Mouse (Mus musculus) ES-Bruce4 (cell line): ENCODE measurements at regions not wholly inside any gene's neighbourhood (a gene's known extent, or its start where the extent isn't known, plus 50 kb on each side); places are given as distances from the start of the nearest gene placed in this dataset.

ENCODE experiments used
- H3K27ac ChIP-seq: 2 replicates; pipeline ENCODE4 v1.5.1; 2012; ENCODE audit warnings: low read length, inconsistent platforms; ENCODE audit not compliant: insufficient read depth
- H3K27me3 ChIP-seq: 2 replicates; pipeline ENCODE4 v1.6.1; 2012; ENCODE audit warnings: mild to moderate bottlenecking, low read length, inconsistent platforms; ENCODE audit not compliant: control insufficient read depth, poor library complexity, insufficient read depth, severe bottlenecking
- H3K36me3 ChIP-seq: 2 replicates; pipeline ENCODE4 v1.6.1; 2012; ENCODE audit warnings: inconsistent platforms, mild to moderate bottlenecking, low read length, moderate library complexity; ENCODE audit not compliant: control insufficient read depth, poor library complexity, insufficient read depth, severe bottlenecking
- H3K4me1 ChIP-seq: one replicate; pipeline ENCODE4 v1.8.1; 2011; ENCODE audit warnings: low read length; ENCODE audit not compliant: control insufficient read depth, insufficient read depth
- H3K4me3 ChIP-seq: 2 replicates; pipeline ENCODE4 v1.5.1; 2011; ENCODE audit warnings: low read depth, mild to moderate bottlenecking, low read length
- H3K9ac ChIP-seq: 2 replicates; pipeline ENCODE4 v1.6.1; 2012; ENCODE audit warnings: low read depth, mild to moderate bottlenecking, inconsistent platforms; ENCODE audit not compliant: poor library complexity, severe bottlenecking
- H3K9me3 ChIP-seq: replicated peaks from 2 replicates; pipeline ENCODE4 v1.6.1; 2012; ENCODE audit warnings: mild to moderate bottlenecking, low read length, inconsistent platforms; ENCODE audit not compliant: control insufficient read depth, poor library complexity, insufficient read depth, severe bottlenecking
- CTCF ChIP-seq: IDR thresholded peaks from one replicate; pipeline ENCODE4 v1.8.1; 2011; ENCODE audit warnings: low read depth, low read length
- EP300 ChIP-seq: IDR thresholded peaks from 2 replicates; pipeline ENCODE4 v1.6.1; 2011; ENCODE audit warnings: low read depth, low read length; ENCODE audit not compliant: insufficient read depth
- POLR2A ChIP-seq: IDR thresholded peaks from one replicate; pipeline ENCODE4 v1.8.1; 2011; ENCODE audit warnings: low read length; ENCODE audit not compliant: insufficient read depth

GRCm38 (mm10) chr16:86000846-86001245 lies 99.2 kb upstream of the Adamts5 start:
- TF ChIP-seq CTCF: no peak
- no peak for TF ChIP-seq EP300
- TF ChIP-seq POLR2A: no peak
- no peaks in the 10 kb centered on the region for H3K27me3 ChIP-seq

GRCm38 (mm10) chr16:85985841-85986240 lies 84.2 kb upstream of the Adamts5 start:
- no peaks in the 10 kb centered on the region for H3K36me3 ChIP-seq
- no peaks in the 10 kb centered on the region for H3K27me3 ChIP-seq
- H3K9me3 ChIP-seq: no peaks in the 10 kb centered on the region
- H3K4me3 ChIP-seq: no peak overlapping the region
- TF ChIP-seq CTCF (no peak), EP300 (no peak)
- no peaks in the 10 kb centered on the region for H3K4me1 ChIP-seq
- no peak overlapping the region for H3K9ac ChIP-seq
- no peak overlapping the region for H3K27ac ChIP-seq

More at GRCm38 (mm10) chr16:86000846-86001245, 99.2 kb upstream of the Adamts5 start:
- H3K4me1 ChIP-seq: no peaks in the 10 kb centered on the region
- H3K9me3 ChIP-seq: no peaks in the 10 kb centered on the region
- H3K9ac ChIP-seq: no peak overlapping the region
- no peaks in the 10 kb centered on the region for H3K36me3 ChIP-seq
- H3K4me3 ChIP-seq: no peak overlapping the region
- no peak overlapping the region for H3K27ac ChIP-seq

GRCm38 (mm10) chr16:85977102-85977501 lies 75.5 kb upstream of the Adamts5 start:
- Histone ChIP-seq H3K4me3 (no peak overlapping the region), H3K9ac (no peak overlapping the region), H3K4me1 (no peaks in the 10 kb centered on the region), H3K27me3 (no peaks in the 10 kb centered on the region), H3K27ac (no peak overlapping the region), H3K36me3 (no peaks in the 10 kb centered on the region), H3K9me3 (no peaks in the 10 kb centered on the region)
- TF ChIP-seq EP300 (no peak), CTCF (no peak), POLR2A (no peak)

- Histone ChIP-seq H3K9ac (no peak overlapping the region), H3K9me3 (no peaks in the 10 kb centered on the region), H3K27ac (no peak overlapping the region), H3K27me3 (no peaks in the 10 kb centered on the region), H3K4me3 (no peak overlapping the region), H3K4me1 (no peaks in the 10 kb centered on the region), H3K36me3 (no peaks in the 10 kb centered on the region)
- TF ChIP-seq CTCF (no peak), EP300 (no peak), POLR2A (no peak)
Observed at GRCm38 (mm10) chr16:85966892-85967444, 65.3 kb upstream of the Adamts5 start.

GRCm38 (mm10) chr16:85966251-85966650 lies 64.6 kb upstream of the Adamts5 start:
- Histone ChIP-seq H3K27ac (no peak overlapping the region), H3K4me3 (no peak overlapping the region), H3K36me3 (no peaks in the 10 kb centered on the region), H3K4me1 (no peaks in the 10 kb centered on the region), H3K27me3 (no peaks in the 10 kb centered on the region), H3K9ac (no peak overlapping the region), H3K9me3 (no peaks in the 10 kb centered on the region)
- TF ChIP-seq POLR2A (no peak), CTCF (no peak), EP300 (no peak)

GRCm38 (mm10) chr16:85964352-85965210 lies 63.0 kb upstream of the Adamts5 start:
- H3K27me3 ChIP-seq: no peaks in the 10 kb centered on the region
- no peak overlapping the region for H3K4me3 ChIP-seq
- no peaks in the 10 kb centered on the region for H3K9me3 ChIP-seq
- no peaks in the 10 kb centered on the region for H3K4me1 ChIP-seq
- H3K27ac ChIP-seq: no peak overlapping the region
- no peaks in the 10 kb centered on the region for H3K36me3 ChIP-seq
- no peak overlapping the region for H3K9ac ChIP-seq
- TF ChIP-seq POLR2A (no peak), EP300 (no peak), CTCF (no peak)
